8 mouse cellular contexts compared by ENCODE assay signal in the genomic region with DNA sequence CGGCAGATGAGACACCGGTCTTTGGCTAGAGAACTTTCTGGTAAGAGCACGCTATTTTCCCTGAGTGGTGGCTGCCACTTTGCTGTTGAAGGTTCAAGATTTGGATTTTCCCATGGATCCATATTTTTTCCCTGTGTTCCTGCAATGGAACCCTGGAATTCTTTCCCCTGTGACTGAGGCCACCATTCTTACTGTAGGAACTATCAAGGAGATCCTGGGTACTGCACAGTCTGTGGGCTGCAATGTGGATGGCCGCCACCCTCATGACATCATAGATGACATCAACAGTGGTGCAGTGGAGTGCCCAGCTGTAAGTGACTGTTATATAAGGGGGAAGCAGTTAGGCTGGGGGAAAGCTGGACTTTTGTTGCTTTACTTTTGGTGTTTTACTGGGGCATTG. TPM values are rescaled to one million over a fixed set of nuclear protein-coding genes. Genes with fewer than 3 reads are reported as not detected.
A peak's percentile ranks its signal among the peaks of the same experiment; 100 is the strongest.
DNase-seq lines count a peak whose midpoint lies in the region; ATAC-seq and TF ChIP-seq lines count a peak whose summit lies in the region.

No protein-coding gene starts in this region.

- no peak for TF ChIP-seq CTCF in heart, adult 2 months (IDR thresholded peaks at IDR 0.05)
- no peak for TF ChIP-seq CTCF in liver, embryonic 14.5 days (IDR thresholded peaks at IDR 0.05; ENCODE audit: low read depth)

- H3K36me3 ChIP-seq in heart, embryonic 11.5 days (ENCODE audit: control insufficient read depth, insufficient read depth, low read length), result peaks cover 15% of the 10 kb centered on the region; the same call in 1 of the 2 replicates
- no peaks in the 10 kb centered on the region for H3K36me3 ChIP-seq in heart, adult 2 months (ENCODE audit: control insufficient read depth, insufficient read depth, low read length)
- peaks cover 30% of the 10 kb centered on the region for H3K36me3 ChIP-seq in forebrain, embryonic 14.5 days (ENCODE audit: control insufficient read depth, insufficient read depth, low read length)
- H3K36me3 ChIP-seq in liver, embryonic 14.5 days (replicated peaks; ENCODE audit: control insufficient read depth, insufficient read depth, low read depth), result peaks cover 19% of the 10 kb centered on the region

- no peaks in the 10 kb centered on the region for H3K27me3 ChIP-seq in heart, embryonic 11.5 days (ENCODE audit: control insufficient read depth, insufficient read depth, low read length)
- no peaks in the 10 kb centered on the region for H3K27me3 ChIP-seq in heart, adult 2 months (ENCODE audit: control insufficient read depth, insufficient read depth, low read length)
- H3K27me3 ChIP-seq in forebrain, embryonic 14.5 days (replicated peaks; ENCODE audit: control insufficient read depth, insufficient read depth, low read length), result no peaks in the 10 kb centered on the region
- no peaks in the 10 kb centered on the region for H3K27me3 ChIP-seq in liver, embryonic 14.5 days (ENCODE audit: control insufficient read depth, insufficient read depth, low read length)

- no peaks in the 10 kb centered on the region for H3K9me3 ChIP-seq in heart, embryonic 11.5 days (replicated peaks; ENCODE audit: control insufficient read depth, low read length)
- no peaks in the 10 kb centered on the region for H3K9me3 ChIP-seq in forebrain, embryonic 14.5 days (replicated peaks; ENCODE audit: control insufficient read depth, low read length)
- H3K9me3 ChIP-seq in liver, embryonic 14.5 days (ENCODE audit: control insufficient read depth, low read length), result no peaks in the 10 kb centered on the region

- no peak for DNase-seq in heart, adult 2 months
- DNase-seq in B cell, adult 2 months, result peak; percentile 21 to 28
- no peak for DNase-seq in forebrain, embryonic 14.5 days (ENCODE audit: low spot score)
- DNase-seq in liver, embryonic 14.5 days (ENCODE audit: low read depth in 3 of 3, low spot score in 3 of 3), result no peak
- DNase-seq in layer of hippocampus, adult 9-10 months (ENCODE audit: low spot score), result no peak
- DNase-seq in kidney, postnatal 10 days, result no peak
- no peak for DNase-seq in retina, postnatal 1 day

- no peak for TF ChIP-seq EP300 in heart, adult 2 months (IDR thresholded peaks at IDR 0.05; ENCODE audit: insufficient read depth, low read depth, low read length)
- no peak for TF ChIP-seq EP300 in liver, embryonic 14.5 days (IDR thresholded peaks at IDR 0.05; ENCODE audit: low read depth)

- WGBS in heart, embryonic 11.5 days (ENCODE audit: insufficient replicate concordance), result 62% methylated on average over 4 of the region's 4 CpGs
- 66% methylated on average over 4 of the region's 4 CpGs for WGBS in heart, adult 2 months
- 74% methylated on average over 4 of the region's 4 CpGs for WGBS in forebrain, embryonic 14.5 days
- 36% methylated on average over 4 of the region's 4 CpGs for WGBS in liver, embryonic 14.5 days (ENCODE audit: insufficient replicate concordance)

- H3K4me2 ChIP-seq in heart, embryonic 11.5 days, result peak overlapping the region; percentile 93
- H3K4me2 ChIP-seq in forebrain, embryonic 14.5 days (ENCODE audit: low read length), result peak overlapping the region; percentile 92; the same call in 1 of the 2 replicates
- H3K4me2 ChIP-seq in liver, embryonic 14.5 days (ENCODE audit: low read depth), result peak overlapping the region; percentile 86

- no peaks in the 10 kb centered on the region for H3K79me2 ChIP-seq in heart, adult 2 months (replicated peaks; ENCODE audit: control insufficient read depth, insufficient read depth, low read length)

- H3K4me3 ChIP-seq in heart, embryonic 11.5 days (ENCODE audit: low read depth, low read length), result peak overlapping the region; percentile 92
- H3K4me3 ChIP-seq in heart, adult 2 months, result no peak overlapping the region
- no peak overlapping the region for H3K4me3 ChIP-seq in forebrain, embryonic 14.5 days (ENCODE audit: low read depth, low read length)
- peak overlapping the region; percentile 71 to 77 for H3K4me3 ChIP-seq in liver, embryonic 14.5 days (ENCODE audit: insufficient read depth in 1 of 2, low read depth in 2 of 2, low read length in 2 of 2)

- ATAC-seq in heart, embryonic 11.5 days (replicated peaks; ENCODE audit: insufficient number of reproducible peaks, low FRiP score, low TSS enrichment), result no peak
- no peak for ATAC-seq in forebrain, embryonic 14.5 days
- no peak for ATAC-seq in liver, embryonic 14.5 days (ENCODE audit: insufficient read depth)

- intact Hi-C loops in heart, adult 2 months (cut with DNase I), result no loop called here

- peak overlapping the region; percentile 88; the same call in 1 of the 2 replicates for H3K27ac ChIP-seq in heart, embryonic 11.5 days (ENCODE audit: low read depth, low read length)
- no peak overlapping the region for H3K27ac ChIP-seq in heart, adult 2 months
- H3K27ac ChIP-seq in forebrain, embryonic 14.5 days (ENCODE audit: low read depth, low read length), result no peak overlapping the region
- peak overlapping the region; percentile 68 for H3K27ac ChIP-seq in liver, embryonic 14.5 days

- peak overlapping the region; percentile 90 for H3K9ac ChIP-seq in heart, embryonic 11.5 days (ENCODE audit: low read depth, low read length)
- no peak overlapping the region for H3K9ac ChIP-seq in heart, adult 2 months (ENCODE audit: low read depth, low read length)
- peak overlapping the region; percentile 93; the same call in 1 of the 2 replicates for H3K9ac ChIP-seq in forebrain, embryonic 14.5 days (ENCODE audit: low read length)
- H3K9ac ChIP-seq in liver, embryonic 14.5 days (replicated peaks), result peak overlapping the region; percentile 88

- H3K4me1 ChIP-seq in heart, embryonic 11.5 days (ENCODE audit: control insufficient read depth, insufficient read depth, low read length), result peaks cover 27% of the 10 kb centered on the region
- peaks cover 15% of the 10 kb centered on the region for H3K4me1 ChIP-seq in heart, adult 2 months (ENCODE audit: control insufficient read depth, insufficient read depth, low read length)
- peaks cover 20% of the 10 kb centered on the region for H3K4me1 ChIP-seq in forebrain, embryonic 14.5 days (ENCODE audit: control insufficient read depth, insufficient read depth, low read length)
- H3K4me1 ChIP-seq in liver, embryonic 14.5 days (replicated peaks; ENCODE audit: control insufficient read depth in 2 of 2, insufficient read depth in 2 of 2, low read length in 1 of 2), result peaks cover 11 to 26% of the 10 kb centered on the region in 2 experiments

- TF ChIP-seq POLR2A in heart, adult 2 months (IDR thresholded peaks at IDR 0.05; ENCODE audit: insufficient read depth, low read depth, low read length), result no peak

RNA-seq across cellular contexts. Expression of a gene that starts 2.1 kb away (rescaled TPM):
- polyA plus RNA-seq in heart, embryonic 11.5 days (2014; fragmentation: Nextera tagmentation; extraction: Ambion mirVana), result 6.7 and 7.4 TPM in 2 replicates
- total RNA-seq in heart, adult 2 months (2021), result 10 to 100 TPM; 12.6 to 16.3 TPM
- polyA plus RNA-seq in heart, adult 2 months (2012; rRNA removed), result 11.4 and 14.8 TPM in 2 replicates
- polyA plus RNA-seq in forebrain, embryonic 14.5 days (2014; fragmentation: Nextera tagmentation; extraction: Ambion mirVana), result 13.6 and 15.7 TPM in 2 replicates
- 1.9 and 2.5 TPM in 2 replicates for polyA plus RNA-seq in liver, embryonic 14.5 days (2012; rRNA removed)
- polyA plus RNA-seq in liver, embryonic 14.5 days (2014; fragmentation: Nextera tagmentation; extraction: Ambion mirVana), result 1.1 and 1.8 TPM in 2 replicates

RNA-seq across cellular contexts. Expression of a gene that starts 2.2 kb away (rescaled TPM):
- polyA plus RNA-seq in heart, embryonic 11.5 days (2014; fragmentation: Nextera tagmentation; extraction: Ambion mirVana), result 131 and 158 TPM in 2 replicates
- total RNA-seq in heart, adult 2 months (2021), result 10 to 100 TPM; 60.6 to 64.0 TPM
- 150 and 174 TPM in 2 replicates for polyA plus RNA-seq in heart, adult 2 months (2012; rRNA removed)
- polyA plus RNA-seq in forebrain, embryonic 14.5 days (2014; fragmentation: Nextera tagmentation; extraction: Ambion mirVana), result 94.3 and 128 TPM in 2 replicates
- polyA plus RNA-seq in liver, embryonic 14.5 days (2012; rRNA removed), result 311 and 646 TPM in 2 replicates
- 144 and 162 TPM in 2 replicates for polyA plus RNA-seq in liver, embryonic 14.5 days (2014; fragmentation: Nextera tagmentation; extraction: Ambion mirVana)

RNA-seq across cellular contexts. Expression of a gene that starts 18.3 kb away (rescaled TPM):
- polyA plus RNA-seq in heart, embryonic 11.5 days (2014; fragmentation: Nextera tagmentation; extraction: Ambion mirVana), result 12.1 and 13.2 TPM in 2 replicates
- total RNA-seq in heart, adult 2 months (2021), result 10 to 100 TPM; 12.8 to 16.6 TPM
- 25.2 and 35.7 TPM in 2 replicates for polyA plus RNA-seq in heart, adult 2 months (2012; rRNA removed)
- 11.2 TPM in 2 replicates for polyA plus RNA-seq in forebrain, embryonic 14.5 days (2014; fragmentation: Nextera tagmentation; extraction: Ambion mirVana)
- 5.1 and 7.2 TPM in 2 replicates for polyA plus RNA-seq in liver, embryonic 14.5 days (2012; rRNA removed)
- 4.9 and 6.8 TPM in 2 replicates for polyA plus RNA-seq in liver, embryonic 14.5 days (2014; fragmentation: Nextera tagmentation; extraction: Ambion mirVana)

Comparison
In these comparisons a context has a peak if more than half of its experiments do, and no peak if none do; other contexts are left out.
1. H3K27ac ChIP-seq: peak in heart, embryonic 11.5 days (single experiment) and liver, embryonic 14.5 days (single experiment); none in heart, adult 2 months (single experiment) and forebrain, embryonic 14.5 days (single experiment).
2. H3K4me3 ChIP-seq: peak in heart, embryonic 11.5 days (single experiment) and liver, embryonic 14.5 days (2 of 2); none in heart, adult 2 months (single experiment) and forebrain, embryonic 14.5 days (single experiment).
3. DNase-seq: peak in B cell, adult 2 months (2 of 2); none in heart, adult 2 months (0 of 2), forebrain, embryonic 14.5 days (single experiment), liver, embryonic 14.5 days (0 of 3), layer of hippocampus, adult 9-10 months (single experiment), kidney, postnatal 10 days (single experiment) and retina, postnatal 1 day (single experiment).
4. Peak in every context shown above with its lines, with median percentiles within 50 percentile points of each other: H3K4me2 ChIP-seq.